Mouse (Mus musculus): ENCODE measurements around the gene Golga5.
"Not testable (repeated sequence)": the region's sequence is repeated elsewhere in the genome, so short reads cannot be mapped to it uniquely, and the experiment has no call there.

Golga5 gene

GRCm38 (mm10) chr12:102445436-102445835, 23.5 kb upstream of the Golga5 start:
- no peak for DNase-seq (ENCODE audit: low spot score in 2 of 2)

- no peak for DNase-seq (ENCODE audit: low spot score in 2 of 2)
Measured at GRCm38 (mm10) chr12:102450437-102450836, 18.5 kb upstream of the Golga5 start.

GRCm38 (mm10) chr12:102451126-102451851, 17.6 kb upstream of the Golga5 start:
- no peak for DNase-seq (ENCODE audit: low spot score in 2 of 2)

GRCm38 (mm10) chr12:102453581-102453980, 15.4 kb upstream of the Golga5 start:
- no peak for DNase-seq (ENCODE audit: low spot score in 2 of 2)

GRCm38 (mm10) chr12:102456467-102457193, 12.3 kb upstream of the Golga5 start:
- no peak for DNase-seq (ENCODE audit: low spot score in 2 of 2)

- DNase-seq (ENCODE audit: low spot score in 2 of 2), result no peak
Measured at GRCm38 (mm10) chr12:102460014-102460413, 8.9 kb upstream of the Golga5 start.

- no peak for DNase-seq (ENCODE audit: low spot score in 2 of 2)
Measured at GRCm38 (mm10) chr12:102461177-102461576, 7.8 kb upstream of the Golga5 start.

- no peak for DNase-seq (ENCODE audit: low spot score in 2 of 2)
Measured at GRCm38 (mm10) chr12:102464650-102465049, 4.3 kb upstream of the Golga5 start.

GRCm38 (mm10) chr12:102468136-102468535, 799 bp upstream of the Golga5 start:
- no peak for DNase-seq (ENCODE audit: low spot score in 2 of 2)

- no peak for DNase-seq (ENCODE audit: low spot score in 2 of 2)
Measured at GRCm38 (mm10) chr12:102474411-102474810, 5.5 kb downstream of the Golga5 start.

- DNase-seq (ENCODE audit: low spot score in 2 of 2), result no peak
Measured at GRCm38 (mm10) chr12:102480481-102480880, 11.5 kb downstream of the Golga5 start.

GRCm38 (mm10) chr12:102484946-102485345, 16.0 kb downstream of the Golga5 start:
- DNase-seq (ENCODE audit: low spot score in 2 of 2), result no peak

GRCm38 (mm10) chr12:102491911-102492310, 23.0 kb downstream of the Golga5 start:
- DNase-seq (ENCODE audit: low spot score in 2 of 2), result no peak

- not testable (repeated sequence) for DNase-seq (ENCODE audit: low spot score in 2 of 2)
Measured at GRCm38 (mm10) chr12:102495754-102496153, 26.8 kb downstream of the Golga5 start.

- no peak for DNase-seq (ENCODE audit: low spot score in 2 of 2)
Measured at GRCm38 (mm10) chr12:102497905-102498304, 29.0 kb downstream of the Golga5 start.

GRCm38 (mm10) chr12:102498726-102499125, 29.8 kb downstream of the Golga5 start:
- no peak for DNase-seq (ENCODE audit: low spot score in 2 of 2)

- no peak for DNase-seq (ENCODE audit: low spot score in 2 of 2)
Measured at GRCm38 (mm10) chr12:102499210-102499609, 30.3 kb downstream of the Golga5 start.

- no peak for DNase-seq (ENCODE audit: low spot score in 2 of 2)
Measured at GRCm38 (mm10) chr12:102499723-102500122, 30.8 kb downstream of the Golga5 start.

- no peak for DNase-seq (ENCODE audit: low spot score in 2 of 2)
Measured at GRCm38 (mm10) chr12:102501038-102501437, 32.1 kb downstream of the Golga5 start.

GRCm38 (mm10) chr12:102501848-102502595, 33.1 kb downstream of the Golga5 start:
- DNase-seq (ENCODE audit: low spot score in 2 of 2), result no peak

- DNase-seq (ENCODE audit: low spot score in 2 of 2), result no peak
Measured at GRCm38 (mm10) chr12:102505131-102505713, 36.3 kb downstream of the Golga5 start.

- no peak for DNase-seq (ENCODE audit: low spot score in 2 of 2)
Measured at GRCm38 (mm10) chr12:102505949-102506348, 37.0 kb downstream of the Golga5 start.

Data from frontal cortex, postnatal 14 days (tissue).